Mouse (Mus musculus): Measurements from ENCODE around the gene Spint4.
"Not testable (repeated sequence)": the region's sequence is repeated elsewhere in the genome, so short reads cannot be mapped to it uniquely, and the experiment has no call there.

Gene Spint4

GRCm38 (mm10) chr2:164698201-164698600 is at the start of gene Spint4:
TSS of gene Spint4 (plus strand) at chr2:164698501.
- DNase-seq (ENCODE audit: low spot score) = no peak

- no peak for DNase-seq (ENCODE audit: low spot score)
Measured at GRCm38 (mm10) chr2:164655858-164656257, 42.4 kb upstream of the Spint4 start, which contains the start of gene Wfdc10. TSS of gene Wfdc10 (plus strand) at chr2:164656046.

- no peak for DNase-seq (ENCODE audit: low spot score)
Measured at GRCm38 (mm10) chr2:164656483-164656882, 41.8 kb upstream of the Spint4 start, which contains the start of gene Wfdc9. TSS of gene Wfdc9 (minus strand) at chr2:164656583.

GRCm38 (mm10) chr2:164664851-164665250 is 33.5 kb upstream of the Spint4 start:
- no peak for DNase-seq (ENCODE audit: low spot score)

GRCm38 (mm10) chr2:164670261-164670660 is 28.0 kb upstream of the Spint4 start:
- DNase-seq (ENCODE audit: low spot score) = no peak

GRCm38 (mm10) chr2:164670938-164671337 is 27.4 kb upstream of the Spint4 start:
- no peak for DNase-seq (ENCODE audit: low spot score)

- no peak for DNase-seq (ENCODE audit: low spot score)
Measured at GRCm38 (mm10) chr2:164673987-164674386, 24.3 kb upstream of the Spint4 start, which contains the start of gene Wfdc11. TSS of gene Wfdc11 (minus strand) at chr2:164674087.

GRCm38 (mm10) chr2:164676103-164676502 is 22.2 kb upstream of the Spint4 start:
- no peak for DNase-seq (ENCODE audit: low spot score)

GRCm38 (mm10) chr2:164676916-164677685 is 21.2 kb upstream of the Spint4 start:
- DNase-seq (ENCODE audit: low spot score) = no peak

GRCm38 (mm10) chr2:164678848-164679625 is 19.3 kb upstream of the Spint4 start:
- peak; percentile 26 for DNase-seq (ENCODE audit: low spot score)

- no peak for DNase-seq (ENCODE audit: low spot score)
Measured at GRCm38 (mm10) chr2:164679906-164680305, 18.4 kb upstream of the Spint4 start.

GRCm38 (mm10) chr2:164684807-164685206 is 13.5 kb upstream of the Spint4 start, which contains the start of gene Wfdc13:
TSS of gene Wfdc13 (plus strand) at chr2:164685107.
- no peak for DNase-seq (ENCODE audit: low spot score)

- DNase-seq (ENCODE audit: low spot score) = no peak
Measured at GRCm38 (mm10) chr2:164700959-164701358, 2.7 kb downstream of the Spint4 start.

GRCm38 (mm10) chr2:164701761-164702160 is 3.5 kb downstream of the Spint4 start:
- no peak for DNase-seq (ENCODE audit: low spot score)

GRCm38 (mm10) chr2:164704235-164704634 is 5.9 kb downstream of the Spint4 start:
- DNase-seq (ENCODE audit: low spot score) = no peak

- DNase-seq (ENCODE audit: low spot score) = no peak
Measured at GRCm38 (mm10) chr2:164705328-164705727, 7.0 kb downstream of the Spint4 start.

GRCm38 (mm10) chr2:164705991-164706390 is 7.7 kb downstream of the Spint4 start:
- no peak for DNase-seq (ENCODE audit: low spot score)

- no peak for DNase-seq (ENCODE audit: low spot score)
Measured at GRCm38 (mm10) chr2:164715005-164715404, 16.7 kb downstream of the Spint4 start, which contains the start of gene Spint5. TSS of gene Spint5 (plus strand) at chr2:164715305.

- DNase-seq (ENCODE audit: low spot score) = not testable (repeated sequence)
Measured at GRCm38 (mm10) chr2:164716194-164716786, 18.0 kb downstream of the Spint4 start.

- no peak for DNase-seq (ENCODE audit: low spot score)
Measured at GRCm38 (mm10) chr2:164723276-164723675, 25.0 kb downstream of the Spint4 start.

GRCm38 (mm10) chr2:164725895-164726619 is 27.8 kb downstream of the Spint4 start:
- peak; percentile 26 for DNase-seq (ENCODE audit: low spot score)

- no peak for DNase-seq (ENCODE audit: low spot score)
Measured at GRCm38 (mm10) chr2:164731719-164732118, 33.4 kb downstream of the Spint4 start.
